Mouse (Mus musculus) liver, embryonic 16.5 days (tissue): ENCODE data around the gene Ube2d2b. TPM values are rescaled to one million over a fixed set of nuclear protein-coding genes. Genes with fewer than 3 reads are reported as not detected.

ENCODE experiments used
- ATAC-seq: fragments of 200-750 bp; cut with Nextera tagmentation; 2 replicates; pipeline ENCODE4 v1.8.0; 2017; ENCODE audit warnings: low read depth, mild to moderate bottlenecking, moderate number of reproducible peaks, moderate library complexity
- H3K27ac ChIP-seq: fragments of 300-500 bp; sonication (generic); 2 replicates; pipeline ENCODE4 v1.5.1; 2014; ENCODE audit warnings: mild to moderate bottlenecking, low read length
- H3K27me3 ChIP-seq: fragments of 300-500 bp; sonication (generic); 2 replicates; pipeline ENCODE4 v1.6.1; 2014; ENCODE audit warnings: low read depth, low read length, mixed read lengths; ENCODE audit not compliant: control insufficient read depth, insufficient read depth
- H3K36me3 ChIP-seq: fragments of 300-500 bp; sonication (generic); 2 replicates; pipeline ENCODE4 v1.6.1; 2014; ENCODE audit warnings: mild to moderate bottlenecking; ENCODE audit not compliant: control insufficient read depth, insufficient read depth
- H3K4me1 ChIP-seq: fragments of 300-500 bp; sonication (generic); 2 replicates; pipeline ENCODE4 v1.6.1; 2014; ENCODE audit warnings: low read depth, low read length, mixed read lengths; ENCODE audit not compliant: control insufficient read depth
- H3K4me2 ChIP-seq: fragments of 300-500 bp; sonication (generic); 2 replicates; pipeline ENCODE4 v1.6.1; 2014; ENCODE audit warnings: low read depth, low read length, mixed read lengths
- H3K4me3 ChIP-seq: fragments of 300-500 bp; sonication (generic); 2 replicates; pipeline ENCODE4 v1.5.1; 2014; ENCODE audit warnings: low read depth, mild to moderate bottlenecking, low read length
- H3K9ac ChIP-seq: fragments of 300-500 bp; sonication (generic); 2 replicates; pipeline ENCODE4 v1.6.1; 2014; ENCODE audit warnings: low read depth, low read length
- H3K9me3 ChIP-seq: fragments of 300-500 bp; sonication (generic); replicated peaks from 2 replicates; pipeline ENCODE4 v1.6.1; 2016; ENCODE audit warnings: low read length; ENCODE audit not compliant: control insufficient read depth
- WGBS: fragments of 180-500 bp; shearing (Covaris S2); extraction: QIAGEN DNeasy Blood & Tissue Kit; methylation state at CpG from one replicate; pipeline ENCODE4 v1.1.7; 2014; ENCODE audit not compliant: insufficient replicate concordance; 5-methylcytosine and 5-hydroxymethylcytosine counted together
- polyA plus RNA-seq: library from polyadenylated mRNA; unstranded; fragments of >200 nt; fragmentation: Nextera tagmentation; extraction: Ambion mirVana; gene quantifications from 2 replicates; pipeline ENCODE4 v1.2.1, GENCODE M21; 2015

Gene Ube2d2b
- polyA plus RNA-seq, 1 experiment from 2014 or later = 0.40 TPM

- Histone ChIP-seq H3K27me3 (no peaks in the 10 kb centered on the region), H3K27ac (peak overlapping the region; percentile 32), H3K9ac (no peak overlapping the region), H3K4me2 (no peak overlapping the region), H3K36me3 (no peaks in the 10 kb centered on the region), H3K9me3 (no peaks in the 10 kb centered on the region), H3K4me1 (peaks cover 6% of the 10 kb centered on the region), H3K4me3 (no peak overlapping the region)
- peak; percentile 76 for ATAC-seq
- 55% methylated on average over 5 of the region's 5 CpGs for WGBS
Measured at GRCm38 (mm10) chr5:107880710-107881109, 50.8 kb downstream of the Ube2d2b start.

Other genes starting within 250 kb of the Ube2d2b start
- 5.2 and 5.4 TPM in 2 replicates for gene Rpap2, start 232.7 kb upstream of the Ube2d2b start, polyA plus RNA-seq
- gene Glmn, start 232.2 kb upstream of the Ube2d2b start, polyA plus RNA-seq = 6.5 and 6.9 TPM in 2 replicates
- 1.4 and 1.5 TPM in 2 replicates for gene Gfi1, start 104.1 kb upstream of the Ube2d2b start, polyA plus RNA-seq
- 57.8 and 59.8 TPM in 2 replicates for gene Evi5, start 45.0 kb downstream of the Ube2d2b start, polyA plus RNA-seq
- 20.5 and 23.9 TPM in 2 replicates for gene Rpl5, start 70.4 kb downstream of the Ube2d2b start, polyA plus RNA-seq
- 7.9 and 8.8 TPM in 2 replicates for gene Fam69a, start 157.0 kb downstream of the Ube2d2b start, polyA plus RNA-seq
- gene Mtf2, start 235.6 kb downstream of the Ube2d2b start, polyA plus RNA-seq = 27.3 and 27.4 TPM in 2 replicates